Mouse (Mus musculus) testis, adult 2 months (tissue): ENCODE measurements at regions not wholly inside any gene's neighbourhood (a gene's known extent, or its start where the extent isn't known, plus 50 kb on each side); places are given as distances from the start of the nearest gene placed in this dataset.

Source experiments
- H3K27ac ChIP-seq: fragments of 200-500 bp; 2 replicates; pipeline ENCODE4 v1.5.1; 2012; ENCODE audit warnings: low read depth, low read length; ENCODE audit not compliant: control insufficient read depth, insufficient read depth
- H3K27me3 ChIP-seq: fragments of 200-500 bp; 2 replicates; pipeline ENCODE4 v1.6.1; 2012; ENCODE audit warnings: mild to moderate bottlenecking, low read length, moderate library complexity; ENCODE audit not compliant: control insufficient read depth, insufficient read depth
- H3K36me3 ChIP-seq: fragments of 200-500 bp; 2 replicates; pipeline ENCODE4 v1.6.1; 2012; ENCODE audit warnings: mild to moderate bottlenecking, low read length; ENCODE audit not compliant: control insufficient read depth, insufficient read depth
- H3K4me1 ChIP-seq: fragments of 200-500 bp; 2 replicates; pipeline ENCODE4 v1.6.1; 2012; ENCODE audit warnings: low read length; ENCODE audit not compliant: control insufficient read depth, insufficient read depth
- H3K4me3 ChIP-seq: fragments of 200-500 bp; 2 replicates; pipeline ENCODE4 v1.5.1; 2012; ENCODE audit warnings: low read depth, mild to moderate bottlenecking, low read length, moderate library complexity, mixed read lengths; ENCODE audit not compliant: control insufficient read depth
- CTCF ChIP-seq: fragments of 200-500 bp; IDR thresholded peaks from 2 replicates; pipeline ENCODE4 v1.5.1; 2012; ENCODE audit warnings: low read depth, mild to moderate bottlenecking, inconsistent platforms, low read length, moderate library complexity; ENCODE audit not compliant: control insufficient read depth, insufficient read depth, insufficient replicate concordance
- POLR2A ChIP-seq: fragments of 200-500 bp; IDR thresholded peaks from 2 replicates; pipeline ENCODE4 v1.6.1; 2012; ENCODE audit warnings: low read depth, mild to moderate bottlenecking, inconsistent platforms, low read length, moderate library complexity; ENCODE audit not compliant: control insufficient read depth

DNA sequence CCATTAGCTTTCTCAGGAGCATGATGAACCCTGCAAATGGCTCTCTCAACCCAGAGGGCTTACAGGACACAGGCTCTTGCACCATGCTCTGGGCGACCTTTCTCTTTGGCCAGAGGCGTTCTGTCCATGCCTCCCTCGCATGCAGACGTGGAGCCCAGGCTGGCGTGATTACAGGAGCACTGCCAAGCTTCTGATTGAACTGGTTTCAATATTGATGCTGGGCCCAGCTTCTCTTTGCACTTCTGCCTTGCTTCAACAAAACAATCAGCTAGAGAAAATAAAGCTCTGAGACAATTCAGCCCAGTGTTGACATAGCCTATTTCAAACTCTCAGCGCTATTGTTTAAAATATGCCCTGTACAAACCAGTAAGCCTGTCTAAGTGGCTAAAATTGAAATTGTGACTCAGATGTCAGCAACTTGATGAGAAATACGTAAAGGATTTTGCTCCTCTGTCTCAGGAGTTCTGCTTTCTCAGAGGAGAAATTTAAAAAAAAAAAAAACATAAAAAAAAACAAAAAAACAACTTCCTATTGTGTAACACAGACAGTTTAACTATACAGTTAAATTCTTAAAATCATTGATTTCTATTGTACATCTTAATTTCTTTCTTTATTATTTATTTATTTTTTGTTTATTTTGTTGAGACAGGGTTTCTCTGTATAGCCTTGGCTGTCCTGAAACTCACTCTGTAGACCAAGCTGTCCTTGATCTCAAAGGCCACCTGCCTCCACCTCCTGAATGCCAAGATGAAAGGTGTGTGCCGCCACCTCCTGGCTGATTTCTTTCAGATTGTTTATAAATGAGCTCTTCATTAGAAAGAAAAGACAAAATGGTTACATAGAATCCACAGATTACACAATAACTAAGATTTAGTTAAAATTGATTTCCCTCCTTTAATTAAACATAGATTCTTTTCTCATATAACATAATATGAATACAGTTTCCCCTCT lies 96.9 kb upstream of the Enpep start:
- H3K4me1 ChIP-seq, result no peaks in the 10 kb centered on the region; the same call in 1 of the 2 replicates
- H3K27me3 ChIP-seq, result no peaks in the 10 kb centered on the region
- H3K27ac ChIP-seq, result no peak overlapping the region
- TF ChIP-seq POLR2A (no peak), CTCF (no peak)
- no peak overlapping the region for H3K4me3 ChIP-seq
- no peaks in the 10 kb centered on the region for H3K36me3 ChIP-seq

DNA sequence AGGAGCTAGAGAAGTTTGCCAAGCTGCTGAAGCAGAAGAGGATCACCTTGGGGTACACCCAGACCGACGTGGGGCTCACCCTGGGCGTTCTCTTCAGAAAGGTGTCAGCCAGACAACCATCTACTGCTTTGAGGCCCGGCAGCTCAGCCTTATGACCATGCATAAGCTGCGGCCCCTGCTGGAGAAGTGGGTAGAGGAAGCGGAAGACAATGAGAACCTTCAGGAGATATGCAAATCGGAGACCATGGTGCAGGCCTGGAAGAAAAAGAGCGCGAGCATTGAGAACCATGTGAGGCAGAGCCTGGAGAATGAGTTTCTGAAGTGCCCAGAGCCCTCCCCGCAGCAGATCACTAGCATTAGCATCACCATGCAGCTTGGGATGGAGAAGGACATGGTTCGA lies 98.1 kb upstream of the Elovl6 start:
- no peak overlapping the region for H3K27ac ChIP-seq
- no peaks in the 10 kb centered on the region for H3K36me3 ChIP-seq
- H3K4me3 ChIP-seq, result no peak overlapping the region
- TF ChIP-seq CTCF (no peak), POLR2A (no peak)
- no peaks in the 10 kb centered on the region for H3K27me3 ChIP-seq
- no peaks in the 10 kb centered on the region; the same call in 1 of the 2 replicates for H3K4me1 ChIP-seq

DNA sequence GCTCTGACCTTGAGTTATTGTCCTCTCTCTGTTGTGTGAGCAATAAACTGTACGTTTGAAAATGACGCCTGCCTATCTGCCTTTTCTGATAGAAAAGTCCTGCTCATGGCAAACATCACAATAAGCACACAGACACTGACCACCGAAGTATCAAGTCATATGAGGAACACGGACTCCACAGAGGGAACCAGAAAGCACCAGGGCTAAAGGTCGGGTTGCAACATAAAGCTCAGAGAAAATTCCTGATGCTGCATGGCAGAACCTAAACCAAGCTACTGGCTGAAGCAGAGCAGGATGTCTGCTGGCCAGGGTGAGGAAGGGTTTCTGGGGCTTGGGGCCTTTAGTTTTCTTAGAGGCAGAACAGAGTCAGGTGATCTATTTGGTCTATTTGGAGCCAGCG lies 94.5 kb upstream of the Elovl6 start:
- no peak overlapping the region for H3K27ac ChIP-seq
- H3K36me3 ChIP-seq, result no peaks in the 10 kb centered on the region
- no peaks in the 10 kb centered on the region; the same call in 1 of the 2 replicates for H3K4me1 ChIP-seq
- H3K27me3 ChIP-seq, result no peaks in the 10 kb centered on the region
- TF ChIP-seq CTCF (no peak), POLR2A (no peak)
- no peak overlapping the region for H3K4me3 ChIP-seq

DNA sequence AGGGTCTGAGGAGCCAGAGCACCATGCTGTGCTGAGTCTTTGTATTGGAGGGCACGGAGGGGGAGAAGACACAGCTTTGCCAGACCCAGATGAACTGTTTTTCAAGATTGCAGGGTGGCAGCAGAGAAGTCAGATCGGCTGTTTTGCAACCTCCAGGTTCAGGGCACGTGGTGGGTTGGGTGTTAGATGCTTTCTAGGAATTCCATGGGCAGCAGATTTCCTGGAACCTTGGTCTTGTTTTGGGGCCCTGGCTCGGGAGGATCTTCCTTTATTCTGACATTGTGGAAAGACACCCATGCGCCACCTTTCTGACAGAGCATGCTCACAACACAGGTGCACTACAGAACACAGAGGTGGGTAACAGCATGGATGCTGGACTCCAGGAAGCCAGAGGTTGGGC lies 89.4 kb upstream of the Elovl6 start:
- H3K4me1 ChIP-seq, result no peaks in the 10 kb centered on the region
- TF ChIP-seq POLR2A, result no peak
- no peak for TF ChIP-seq CTCF
- no peak overlapping the region for H3K27ac ChIP-seq
- H3K4me3 ChIP-seq, result no peak overlapping the region
- H3K27me3 ChIP-seq, result no peaks in the 10 kb centered on the region
- H3K36me3 ChIP-seq, result no peaks in the 10 kb centered on the region

DNA sequence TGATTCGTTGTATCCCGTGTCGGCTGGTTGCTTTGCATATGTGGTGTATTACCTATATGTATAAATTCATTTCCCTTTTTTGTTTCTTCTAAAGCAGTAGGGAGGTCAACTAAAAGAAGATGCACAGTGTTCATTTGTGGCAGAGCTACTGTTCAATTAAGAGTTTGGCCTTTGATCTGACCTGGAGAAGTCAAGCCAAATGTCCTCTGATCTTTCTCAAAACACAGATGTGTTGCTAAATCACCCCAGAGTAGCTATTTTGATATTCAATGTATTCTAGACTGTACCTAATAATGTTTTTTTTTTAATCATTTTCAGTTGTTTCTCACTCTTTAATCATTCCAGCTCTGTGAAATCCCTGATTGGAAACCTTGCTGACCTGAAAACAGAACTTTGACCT lies 87.9 kb upstream of the Elovl6 start:
- H3K4me3 ChIP-seq, result no peak overlapping the region

DNA sequence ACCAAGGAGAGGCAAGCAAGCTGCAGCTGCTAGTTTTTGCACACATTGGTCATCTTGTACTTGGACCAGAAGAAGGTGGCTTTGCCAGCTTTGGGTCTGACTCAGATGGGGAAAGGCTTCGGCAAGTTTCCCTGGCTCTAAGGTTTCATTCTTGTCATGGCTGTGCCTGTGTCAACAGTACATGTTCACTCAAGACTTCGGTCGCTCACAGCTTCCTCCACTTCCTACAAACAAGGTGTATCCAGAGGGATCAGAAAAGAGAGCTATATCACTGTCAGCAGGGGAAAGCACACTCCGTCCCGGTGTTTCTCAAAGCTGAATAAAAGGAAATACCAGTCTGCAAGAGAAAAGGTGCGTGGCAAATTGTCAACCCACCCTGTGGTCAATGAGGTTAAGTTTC lies 86.2 kb upstream of the Elovl6 start:
- H3K4me3 ChIP-seq, result no peak overlapping the region
- no peaks in the 10 kb centered on the region for H3K27me3 ChIP-seq
- no peaks in the 10 kb centered on the region for H3K36me3 ChIP-seq
- no peak overlapping the region for H3K27ac ChIP-seq
- H3K4me1 ChIP-seq, result no peaks in the 10 kb centered on the region
- no peak for TF ChIP-seq POLR2A
- TF ChIP-seq CTCF, result no peak

More for the DNA sequence above, 87.9 kb upstream of the Elovl6 start:
- Histone ChIP-seq H3K4me1 (no peaks in the 10 kb centered on the region), H3K27ac (no peak overlapping the region), H3K27me3 (no peaks in the 10 kb centered on the region), H3K36me3 (no peaks in the 10 kb centered on the region)
- no peak for TF ChIP-seq CTCF
- TF ChIP-seq POLR2A, result no peak

DNA sequence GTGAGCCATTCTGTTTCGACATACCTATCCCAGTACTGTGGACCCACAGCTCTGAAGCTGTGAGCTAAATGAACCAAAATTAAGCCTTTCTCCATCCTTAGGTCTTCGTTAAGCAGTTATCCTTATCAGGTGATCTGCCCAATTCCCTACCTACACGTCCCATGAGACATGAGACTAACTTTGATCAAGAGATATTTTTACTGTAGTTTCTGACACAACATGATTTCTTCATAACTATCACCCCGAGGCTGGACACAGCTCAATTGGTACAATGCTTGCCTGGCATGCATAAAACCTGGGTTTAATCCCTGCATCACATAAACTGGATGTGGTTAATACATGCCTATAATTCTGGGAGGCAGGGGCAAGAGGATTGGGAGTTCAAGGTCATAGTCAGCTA lies 82.2 kb upstream of the Elovl6 start:
- Histone ChIP-seq H3K36me3 (no peaks in the 10 kb centered on the region), H3K27ac (no peak overlapping the region), H3K4me3 (no peak overlapping the region), H3K27me3 (no peaks in the 10 kb centered on the region), H3K4me1 (no peaks in the 10 kb centered on the region)
- TF ChIP-seq CTCF, result no peak
- no peak for TF ChIP-seq POLR2A

DNA sequence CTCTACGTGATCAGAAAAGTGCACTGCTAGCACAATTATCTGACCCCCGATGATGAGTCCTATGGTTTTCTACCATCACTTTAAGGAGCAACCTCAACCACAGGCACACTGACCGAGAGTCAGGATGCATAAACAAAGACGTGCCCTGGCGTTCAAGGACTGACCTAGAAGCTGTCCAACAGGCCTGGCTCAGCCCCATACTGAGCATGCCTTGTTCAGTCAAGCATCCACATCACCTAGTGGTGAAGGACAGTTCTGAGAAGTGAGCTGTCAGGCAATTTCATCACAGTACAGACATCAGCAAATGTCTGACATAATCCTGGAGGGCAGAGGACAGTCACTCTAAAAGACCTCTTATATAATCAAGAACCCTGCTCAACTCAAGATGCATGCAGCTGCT lies 81.5 kb upstream of the Elovl6 start:
- Histone ChIP-seq H3K4me3 (no peak overlapping the region), H3K36me3 (no peaks in the 10 kb centered on the region), H3K4me1 (no peaks in the 10 kb centered on the region), H3K27ac (no peak overlapping the region), H3K27me3 (no peaks in the 10 kb centered on the region)
- TF ChIP-seq CTCF (no peak), POLR2A (no peak)
